Mouse (Mus musculus): ENCODE data around the gene Eipr1.

DNA sequence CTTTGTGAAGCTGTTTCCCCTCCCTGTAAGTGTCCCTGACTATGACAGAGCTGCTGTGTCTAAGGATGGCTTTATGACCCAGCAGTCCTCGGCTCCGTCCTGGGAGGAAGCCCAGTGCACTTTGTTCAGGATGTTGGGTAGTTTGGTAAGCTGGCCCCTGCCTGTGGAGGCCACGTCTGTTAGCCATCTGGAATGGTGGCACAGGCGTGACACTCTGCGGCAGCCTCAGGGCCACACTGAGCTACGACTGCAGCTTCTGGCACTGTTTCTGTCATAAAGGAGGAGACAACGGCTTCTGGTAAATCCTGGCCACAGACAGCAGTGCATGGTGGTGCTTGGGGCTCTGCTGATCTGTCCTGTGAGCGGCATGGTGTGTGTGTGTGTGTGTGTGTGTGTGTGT, 159.0 kb downstream of the Eipr1 start:
- TF ChIP-seq CTCF (IDR thresholded peaks at IDR 0.05; ENCODE audit: low read depth, low read length) (peak; percentile 55), POLR2A (IDR thresholded peaks at IDR 0.05; ENCODE audit: extremely low read depth, insufficient read depth, low read length) (no peak)

Measured in liver, adult 2 months (tissue).